Mouse (Mus musculus) myocyte (in vitro differentiated cells): ENCODE data around the gene Osbpl2.

ENCODE experiments used
- E2F4 ChIP-seq: IDR thresholded peaks from one replicate; pipeline ENCODE4 v1.6.1; 2011; ENCODE audit warnings: mild to moderate bottlenecking, control low read depth, moderate library complexity; ENCODE audit not compliant: insufficient read depth
- MAX ChIP-seq: IDR thresholded peaks from one replicate; pipeline ENCODE4 v1.6.1; 2011; ENCODE audit warnings: low read depth, mild to moderate bottlenecking, control low read depth
- MYOD1 ChIP-seq, 3 experiments: IDR thresholded peaks; one replicate each; pipeline ENCODE4 v1.6.1; 2011; ENCODE audit warnings: control low read depth in 2 of 3, low read depth in 2 of 3, mild to moderate bottlenecking in 2 of 3, moderate library complexity in 1 of 3; ENCODE audit not compliant: insufficient read length in 2 of 3, control insufficient read depth in 1 of 3
- MYOG ChIP-seq, 3 experiments: IDR thresholded peaks; one replicate each; pipeline ENCODE4 v1.6.1; 2011; ENCODE audit warnings: control low read depth in 2 of 3, low read depth in 2 of 3, mild to moderate bottlenecking in 2 of 3; ENCODE audit not compliant: insufficient read length in 2 of 3, control insufficient read depth in 1 of 3, insufficient read depth in 1 of 3
- POLR2A ChIP-seq: IDR thresholded peaks from one replicate; pipeline ENCODE4 v1.6.1; 2011; ENCODE audit warnings: low read depth, mild to moderate bottlenecking, control low read depth, moderate library complexity; ENCODE audit not compliant: insufficient read length
- POLR2AphosphoS2 ChIP-seq: IDR thresholded peaks from one replicate; pipeline ENCODE4 v1.6.1; 2011; ENCODE audit warnings: low read depth, control low read depth; ENCODE audit not compliant: insufficient read length
- SRF ChIP-seq: IDR thresholded peaks from one replicate; pipeline ENCODE4 v1.6.1; 2011; ENCODE audit warnings: low read depth; ENCODE audit not compliant: control insufficient read depth, insufficient read length
- TCF12 ChIP-seq: IDR thresholded peaks from one replicate; pipeline ENCODE4 v1.6.1; 2011; ENCODE audit warnings: mild to moderate bottlenecking, control low read depth; ENCODE audit not compliant: poor library complexity, insufficient read depth, severe bottlenecking
- TCF3 ChIP-seq: IDR thresholded peaks from one replicate; pipeline ENCODE4 v1.6.1; 2011; ENCODE audit warnings: low read depth, control low read depth; ENCODE audit not compliant: insufficient read length
- USF1 ChIP-seq: IDR thresholded peaks from one replicate; pipeline ENCODE4 v1.6.1; 2011; ENCODE audit warnings: low read depth, mild to moderate bottlenecking, control low read depth, moderate library complexity

DNA sequence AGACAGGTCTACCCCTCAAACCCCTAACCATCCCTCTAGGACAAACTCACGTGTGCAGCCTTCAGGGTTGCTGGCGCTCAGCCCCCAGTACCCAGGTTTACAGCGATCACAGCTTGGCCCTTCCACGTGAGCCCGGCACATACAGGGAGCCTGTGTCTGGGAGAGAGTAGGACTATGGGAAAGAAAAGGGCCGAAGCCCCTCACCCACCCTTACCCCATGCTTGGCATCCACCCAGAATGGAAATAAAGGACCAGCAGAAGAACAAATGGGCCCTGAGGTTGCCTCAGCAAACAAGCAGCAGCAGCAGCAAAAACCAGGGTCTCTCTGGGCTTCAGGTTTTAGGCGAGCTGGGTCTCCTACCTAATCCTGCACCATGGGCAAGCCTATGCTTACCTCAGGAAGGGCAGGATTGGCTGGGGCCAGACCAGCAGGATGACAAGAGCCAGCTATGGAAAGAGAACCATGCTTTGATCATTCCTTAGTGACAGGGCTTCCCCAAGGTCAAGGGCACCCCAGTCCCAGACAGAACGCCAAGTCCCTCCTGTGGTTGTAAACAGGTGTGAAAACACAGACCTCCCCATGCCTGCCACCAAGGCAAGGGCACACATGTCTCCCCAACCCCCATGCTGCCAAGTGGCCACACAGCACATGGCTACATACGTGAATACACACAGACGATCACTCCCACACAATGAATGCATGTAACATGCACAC, 78.4 kb downstream of the Osbpl2 start:
- no peak for TF ChIP-seq POLR2A
- TF ChIP-seq MAX, result no peak
- TF ChIP-seq USF1, result no peak
- TF ChIP-seq TCF12, result no peak
- TF ChIP-seq MYOG (IDR thresholded peaks at IDR 0.05; ENCODE audit: control insufficient read depth in 1 of 3, insufficient read depth in 1 of 3, insufficient read length in 2 of 3, low read depth in 2 of 3), result no peak
- TF ChIP-seq MYOD1 (IDR thresholded peaks at IDR 0.05; ENCODE audit: control insufficient read depth in 1 of 3, insufficient read length in 2 of 3, low read depth in 2 of 3), result no peak
- no peak for TF ChIP-seq POLR2AphosphoS2
- no peak for TF ChIP-seq SRF
- no peak for TF ChIP-seq TCF3
- no peak for TF ChIP-seq E2F4
